Mouse (Mus musculus): ENCODE data around the gene Fam151a.

DNA sequence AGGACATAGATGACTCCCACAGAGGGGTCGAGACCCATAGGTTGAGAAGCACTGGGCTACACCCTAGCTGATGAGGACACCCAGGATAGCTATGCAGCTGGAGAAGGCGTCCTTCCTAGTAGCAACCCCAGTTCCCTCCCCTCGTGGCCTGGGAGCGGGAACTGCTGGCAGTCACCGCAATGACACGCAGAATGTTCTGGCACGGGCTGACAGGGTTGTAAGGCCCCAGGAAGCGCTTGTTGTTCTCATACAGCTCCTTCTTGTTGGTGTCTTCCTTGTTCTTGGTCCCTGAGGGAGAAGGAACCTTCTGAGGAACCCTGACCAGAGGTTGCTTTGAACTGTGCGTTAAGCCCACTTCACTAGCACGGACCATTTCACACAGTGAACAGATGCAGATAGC, 29.7 kb upstream of the Fam151a start:
- no peak for TF ChIP-seq POLR2A (IDR thresholded peaks at IDR 0.05; ENCODE audit: low read depth, low read length)
- no peak for TF ChIP-seq CTCF (conservative IDR thresholded peaks at IDR 0.05 in 1 of 2, IDR thresholded peaks at IDR 0.05 in 1 of 2; ENCODE audit: low read depth in 2 of 2, low read length in 2 of 2)
- no peak for TF ChIP-seq UBTF (IDR thresholded peaks at IDR 0.05; ENCODE audit: low read depth, low read length)
- no peak for TF ChIP-seq NELFE (IDR thresholded peaks at IDR 0.05; ENCODE audit: low read depth, low read length)
- TF ChIP-seq EP300 (IDR thresholded peaks at IDR 0.05; ENCODE audit: low read length): no peak
- no peak for TF ChIP-seq USF1 (IDR thresholded peaks at IDR 0.05; ENCODE audit: low read depth, low read length)
- no peak for TF ChIP-seq ELF1 (IDR thresholded peaks at IDR 0.05; ENCODE audit: low read depth, low read length)
- TF ChIP-seq USF2 (conservative IDR thresholded peaks at IDR 0.05; ENCODE audit: low read depth, low read length): no peak
